In the genomic region with DNA sequence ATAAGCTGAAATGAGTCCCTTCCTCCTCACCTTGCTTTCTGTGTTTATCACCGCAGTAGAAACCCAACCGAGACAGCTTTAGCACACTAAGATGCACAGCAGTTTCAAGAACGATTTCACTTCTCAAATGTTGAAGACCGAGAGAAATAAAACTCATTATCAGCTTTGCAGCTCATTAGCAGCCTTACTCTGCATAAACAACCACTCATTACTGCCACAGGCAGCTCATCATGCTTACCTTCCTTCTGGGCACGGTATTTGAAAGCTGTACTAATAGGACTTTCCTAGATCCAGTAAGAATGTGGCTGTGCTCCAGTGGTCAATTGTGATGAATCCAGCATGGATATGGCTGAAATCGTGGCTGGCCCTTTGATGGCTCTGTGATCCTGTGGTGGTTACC, we compare ENCODE assay signal across 32 mouse cellular contexts. TPM values are rescaled to one million over a fixed set of nuclear protein-coding genes. Genes with fewer than 3 reads are reported as not detected.
"Had no signal": no experiment of that assay in that cellular context is flagged by ENCODE, and none has a peak within 500 bp of the region (broad histone marks: within the 10 kb centered on the region; RNA-seq: fewer than 3 reads in every experiment).

No protein-coding gene starts in this region.

- DNase-seq: gastrocnemius, adult 2 months; gastrocnemius, postnatal 10 days; gastrocnemius, postnatal 25 days; heart, adult 18-20 months; heart, postnatal 10 days; heart, postnatal 36 days; kidney, adult 11 months; kidney, adult 2 months; kidney, adult 9 months; kidney, postnatal 14 days; kidney, postnatal 36 days; layer of hippocampus, adult 9-11 months; layer of hippocampus, postnatal 36 days; left cerebral cortex, postnatal 4 days had no signal

- H3K4me1 ChIP-seq: heart, embryonic 10.5 days; heart, embryonic 12.5 days; hindbrain, embryonic 12.5 days; kidney, embryonic 15.5 days; limb, embryonic 13.5 days; limb, embryonic 15.5 days; liver, embryonic 12.5 days had no signal

- H3K27me3 ChIP-seq: heart, embryonic 12.5 days; hindbrain, embryonic 12.5 days; kidney, embryonic 15.5 days; limb, embryonic 13.5 days; limb, embryonic 15.5 days; liver, embryonic 12.5 days had no signal

- H3K4me3 ChIP-seq: gastrocnemius, adult 2 months; heart, embryonic 10.5 days; heart, embryonic 12.5 days; hindbrain, embryonic 12.5 days; kidney, embryonic 15.5 days; limb, embryonic 13.5 days; limb, embryonic 15.5 days; liver, embryonic 12.5 days had no signal

- H3K9ac ChIP-seq: heart, embryonic 12.5 days; hindbrain, embryonic 12.5 days; hindbrain, embryonic 14.5 days; kidney, embryonic 15.5 days; limb, embryonic 13.5 days; limb, embryonic 15.5 days; liver, embryonic 12.5 days had no signal

- H3K27ac ChIP-seq: gastrocnemius, adult 2 months; heart, embryonic 10.5 days; hindbrain, embryonic 12.5 days; hindbrain, embryonic 14.5 days; hindbrain, postnatal 0 days; kidney, embryonic 15.5 days; kidney, postnatal 0 days; limb, embryonic 13.5 days; limb, embryonic 15.5 days; liver, embryonic 12.5 days had no signal

- H3K9me3 ChIP-seq: heart, embryonic 10.5 days; heart, embryonic 12.5 days; hindbrain, embryonic 12.5 days; kidney, embryonic 15.5 days; limb, embryonic 13.5 days; limb, embryonic 15.5 days; liver, embryonic 12.5 days had no signal

- ATAC-seq: hindbrain, postnatal 0 days; intestine, embryonic 16.5 days; liver, embryonic 12.5 days had no signal

- H3K36me3 ChIP-seq: heart, embryonic 10.5 days; heart, embryonic 12.5 days; hindbrain, embryonic 12.5 days; kidney, embryonic 15.5 days; limb, embryonic 13.5 days; limb, embryonic 15.5 days; liver, embryonic 12.5 days had no signal

- H3K4me2 ChIP-seq: heart, embryonic 12.5 days; hindbrain, embryonic 12.5 days; hindbrain, embryonic 14.5 days; kidney, embryonic 15.5 days; limb, embryonic 13.5 days; limb, embryonic 15.5 days; liver, embryonic 12.5 days had no signal

RNA-seq across cellular contexts. Expression of gene Gabra5, which starts 23.0 kb away (rescaled TPM):
- total RNA-seq: gastrocnemius, adult 2 months; gastrocnemius, postnatal 25 days; gastrocnemius, postnatal 4 days; granulocyte monocyte progenitor cell, adult 5-6 weeks; heart, adult 18-20 months; heart, adult 8-10 months; heart, postnatal 10 days; heart, postnatal 36 days; hematopoietic stem cell, adult 5-6 weeks; liver, adult 2 months had no signal
- polyA plus RNA-seq: heart, embryonic 16.5 days; large intestine, adult 2 months; liver, adult 2 months had no signal
